Mouse (Mus musculus) embryonic fibroblast, embryonic 13.5 days (primary cell): Measurements from ENCODE around the gene Ank2.

ENCODE experiments used
- CTCF ChIP-seq: IDR thresholded peaks from 2 replicates; pipeline ENCODE4 v1.5.1; 2011; ENCODE audit warnings: mild to moderate bottlenecking, control low read depth, low read length, moderate library complexity, borderline replicate concordance; ENCODE audit not compliant: insufficient read depth
- POLR2A ChIP-seq: IDR thresholded peaks from 2 replicates; pipeline ENCODE4 v1.6.1; 2011; ENCODE audit warnings: low read depth, mild to moderate bottlenecking, control low read depth, low read length, moderate library complexity

DNA sequence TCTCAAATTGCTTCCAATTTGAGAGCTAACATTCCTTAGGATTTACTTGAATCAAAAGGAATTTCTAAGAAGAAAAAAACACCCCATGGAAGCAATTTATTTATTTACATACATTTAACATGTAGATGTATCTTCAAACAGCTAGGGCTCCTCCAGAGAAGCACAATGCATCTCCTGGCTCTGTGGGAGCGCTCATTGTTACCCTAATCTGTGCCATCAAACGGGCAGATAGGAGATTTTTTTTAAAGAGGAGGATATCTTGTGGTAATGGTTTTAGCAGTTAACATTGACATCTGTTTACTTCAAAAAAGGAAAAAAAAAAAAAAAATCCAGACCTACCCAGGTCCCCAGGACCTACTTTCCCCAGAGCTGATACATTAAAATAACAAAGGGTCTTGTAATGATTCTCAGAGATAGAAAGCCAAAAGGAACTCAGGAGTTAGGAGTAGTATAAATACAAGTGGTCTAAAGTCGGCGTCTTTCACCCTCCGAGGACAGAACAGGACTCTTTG, 45.5 kb upstream of the Ank2 start:
- TF ChIP-seq CTCF: no peak
- TF ChIP-seq POLR2A: no peak
